Mouse (Mus musculus) liver, embryonic 13.5 days (tissue): ENCODE measurements around the gene Opn1sw. TPM values are rescaled to one million over a fixed set of nuclear protein-coding genes. Genes with fewer than 3 reads are reported as not detected.
"Not testable (repeated sequence)": the region's sequence is repeated elsewhere in the genome, so short reads cannot be mapped to it uniquely, and the experiment has no call there.

Experiments used
- ATAC-seq: fragments of 200-750 bp; cut with Nextera tagmentation; 2 replicates; pipeline ENCODE4 v1.8.0; 2017; ENCODE audit warnings: low read depth, mild to moderate bottlenecking, moderate number of reproducible peaks, moderate library complexity
- DNase-seq: peaks from one replicate; pipeline ENCODE4 v3.0.0; 2022
- H3K27ac ChIP-seq: fragments of 300-500 bp; sonication (generic); 2 replicates; pipeline ENCODE4 v1.5.1; 2015; ENCODE audit warnings: moderate library complexity, mild to moderate bottlenecking, inconsistent platforms
- H3K27me3 ChIP-seq: fragments of 300-500 bp; sonication (generic); 2 replicates; pipeline ENCODE4 v1.6.1; 2015; ENCODE audit warnings: mild to moderate bottlenecking, inconsistent platforms
- H3K36me3 ChIP-seq: fragments of 300-500 bp; sonication (generic); 2 replicates; pipeline ENCODE4 v1.6.1; 2015; ENCODE audit warnings: mild to moderate bottlenecking, inconsistent platforms
- H3K4me1 ChIP-seq: fragments of 300-500 bp; sonication (generic); replicated peaks from 2 replicates; pipeline ENCODE4 v1.6.1; 2015; ENCODE audit warnings: inconsistent platforms
- H3K4me2 ChIP-seq: fragments of 300-500 bp; sonication (generic); 2 replicates; pipeline ENCODE4 v1.6.1; 2015; ENCODE audit warnings: inconsistent platforms, mild to moderate bottlenecking, moderate library complexity
- H3K4me3 ChIP-seq: fragments of 300-500 bp; sonication (generic); replicated peaks from 2 replicates; pipeline ENCODE4 v1.5.1; 2015; ENCODE audit warnings: mild to moderate bottlenecking, inconsistent platforms
- H3K9ac ChIP-seq: fragments of 300-500 bp; sonication (generic); 2 replicates; pipeline ENCODE4 v1.6.1; 2015; ENCODE audit warnings: mild to moderate bottlenecking, inconsistent platforms
- H3K9me3 ChIP-seq: fragments of 300-500 bp; sonication (generic); replicated peaks from 2 replicates; pipeline ENCODE4 v1.6.1; 2016; ENCODE audit warnings: inconsistent platforms
- WGBS: fragments of 180-500 bp; shearing (Covaris S2); methylation state at CpG from one replicate; pipeline ENCODE4 v1.1.7; 2015; ENCODE audit not compliant: insufficient replicate concordance; 5-methylcytosine and 5-hydroxymethylcytosine counted together
- polyA plus RNA-seq: library from polyadenylated mRNA; unstranded; fragments of >200 nt; fragmentation: Nextera tagmentation; extraction: Ambion mirVana; gene quantifications from 2 replicates; pipeline ENCODE4 v1.2.1, GENCODE M21; 2015

The Opn1sw gene
- polyA plus RNA-seq, 1 experiment from 2014 or later = not detected

DNA sequence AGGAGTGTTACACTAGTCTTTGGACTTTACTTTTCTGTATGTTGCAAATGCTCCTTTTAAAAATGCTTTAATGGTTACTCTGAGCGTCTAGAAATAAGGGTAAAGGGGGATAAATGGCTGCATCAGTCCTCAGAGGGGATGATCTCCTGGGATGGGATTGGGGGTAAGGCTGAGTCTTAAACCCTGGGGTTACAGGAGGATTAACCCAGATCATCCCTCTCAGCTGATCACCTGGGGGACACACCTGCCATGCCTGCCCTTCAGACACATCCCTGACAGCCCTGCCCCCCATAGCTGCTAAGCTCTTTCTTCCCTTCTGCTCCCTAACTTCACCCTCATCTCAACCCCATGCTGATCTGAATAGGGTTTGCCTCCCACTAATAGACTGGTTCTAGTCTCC, 6.0 kb upstream of the Opn1sw start:
- 27% methylated on average over 1 of the region's 1 CpGs for WGBS
- H3K27ac ChIP-seq = no peak overlapping the region

DNA sequence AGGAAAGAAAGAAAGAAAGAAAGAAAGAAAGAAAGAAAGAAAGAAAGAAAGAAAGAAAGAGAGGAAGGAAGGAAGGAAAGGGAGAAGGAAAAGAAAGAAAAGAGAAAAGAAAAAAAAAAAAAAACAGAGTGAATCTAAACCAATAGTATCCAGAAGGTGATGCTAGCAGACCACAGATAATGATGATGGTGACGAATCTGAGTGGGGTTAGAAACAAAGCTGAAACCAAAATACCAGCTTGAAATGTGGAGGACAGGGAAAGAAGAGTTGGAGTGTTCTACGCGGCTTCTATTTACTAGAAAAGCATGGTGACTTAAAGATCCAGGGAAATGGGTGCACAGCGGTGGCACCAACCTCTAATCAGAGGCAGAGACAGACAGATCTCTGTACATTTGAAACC, 3.5 kb upstream of the Opn1sw start:
- H3K9me3 ChIP-seq = no peaks in the 10 kb centered on the region
- H3K4me1 ChIP-seq = peaks cover 25% of the 10 kb centered on the region
- 56% methylated on average over 4 of the region's 4 CpGs for WGBS
- H3K27me3 ChIP-seq = peaks cover 78% of the 10 kb centered on the region
- H3K4me2 ChIP-seq = no peak overlapping the region
- no peak overlapping the region for H3K9ac ChIP-seq
- ATAC-seq = no peak
- no peak for DNase-seq
- no peak overlapping the region for H3K27ac ChIP-seq
- no peaks in the 10 kb centered on the region for H3K36me3 ChIP-seq
- no peak overlapping the region for H3K4me3 ChIP-seq

More for the DNA sequence above, 6.0 kb upstream of the Opn1sw start:
- no peaks in the 10 kb centered on the region for H3K9me3 ChIP-seq
- no peak for DNase-seq
- H3K9ac ChIP-seq = no peak overlapping the region
- no peaks in the 10 kb centered on the region for H3K36me3 ChIP-seq
- ATAC-seq = no peak
- H3K27me3 ChIP-seq = peaks cover 90% of the 10 kb centered on the region
- no peak overlapping the region for H3K4me3 ChIP-seq
- no peak overlapping the region for H3K4me2 ChIP-seq
- H3K4me1 ChIP-seq = peaks cover 6% of the 10 kb centered on the region

DNA sequence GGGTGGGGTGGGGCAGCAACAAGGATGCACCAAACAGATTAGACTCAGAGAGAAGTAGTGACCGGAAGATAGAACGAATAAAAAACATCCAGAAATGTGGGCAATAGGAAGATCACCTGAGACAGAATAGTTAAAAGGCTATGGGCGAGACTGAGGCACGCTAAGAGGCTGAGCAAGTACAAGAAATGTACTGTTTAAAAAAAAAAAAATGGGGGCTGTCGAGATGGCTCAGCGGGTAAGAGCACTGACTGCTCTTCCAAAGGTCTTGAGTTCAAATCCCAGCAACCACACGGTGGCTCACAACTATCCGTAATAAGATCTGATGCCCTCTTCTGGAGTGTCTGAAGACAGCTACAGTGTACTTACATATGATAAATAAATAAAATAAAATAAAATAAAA, 3.0 kb upstream of the Opn1sw start:
- not testable (repeated sequence) for H3K36me3 ChIP-seq, H3K4me2 ChIP-seq, H3K27ac ChIP-seq, H3K9me3 ChIP-seq, ATAC-seq, H3K9ac ChIP-seq, DNase-seq, H3K4me3 ChIP-seq
- 43% methylated on average over 8 of the region's 8 CpGs for WGBS
- Histone ChIP-seq H3K27me3 (peaks cover 73% of the 10 kb centered on the region), H3K4me1 (peaks cover 20% of the 10 kb centered on the region)

DNA sequence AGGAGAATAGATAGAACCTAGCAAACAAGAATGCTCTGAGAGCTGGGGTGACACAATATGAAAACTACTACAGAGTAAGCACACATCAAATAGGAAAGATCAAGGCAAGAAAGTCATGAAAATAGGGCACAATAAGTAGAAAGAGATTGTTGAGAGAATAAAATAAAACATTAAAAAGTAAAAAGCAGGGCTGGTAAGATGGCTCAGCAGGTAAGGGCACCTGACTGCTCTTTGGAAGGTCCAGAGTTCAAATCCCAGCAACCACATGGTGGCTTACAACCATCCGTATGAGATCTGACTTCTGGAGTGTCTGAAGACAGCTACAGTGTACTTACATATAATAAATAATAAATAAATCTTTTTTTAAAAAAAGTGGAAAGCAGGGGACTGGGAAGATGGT, 2.2 kb upstream of the Opn1sw start:
- H3K4me2 ChIP-seq, H3K36me3 ChIP-seq, H3K27ac ChIP-seq, H3K9me3 ChIP-seq, H3K9ac ChIP-seq, ATAC-seq, H3K4me3 ChIP-seq, DNase-seq: not testable (repeated sequence)
- H3K27me3 ChIP-seq = peaks cover 65% of the 10 kb centered on the region
- 67% methylated on average over 1 of the region's 1 CpGs for WGBS
- peaks cover 20% of the 10 kb centered on the region for H3K4me1 ChIP-seq

DNA sequence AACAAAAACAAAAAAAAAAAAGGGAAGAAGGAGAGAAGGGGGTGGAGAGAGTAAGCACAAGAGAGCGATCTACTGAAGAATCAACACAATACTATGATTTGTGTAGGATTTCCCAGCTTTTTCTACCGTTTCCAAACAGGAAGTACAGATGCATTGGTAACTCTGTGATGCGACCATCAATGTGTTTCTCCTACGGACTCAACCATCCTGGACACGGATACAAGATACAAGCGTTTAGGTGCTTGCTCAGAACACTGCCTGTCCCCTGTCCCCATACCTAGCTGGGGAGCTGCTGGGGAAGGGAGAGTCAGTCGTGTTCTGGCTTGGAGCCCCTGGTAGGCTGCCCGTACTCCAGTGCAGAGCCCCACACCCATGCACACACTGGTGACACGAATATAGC, 1.2 kb upstream of the Opn1sw start:
- Histone ChIP-seq H3K4me3 (no peak overlapping the region), H3K9me3 (no peaks in the 10 kb centered on the region), H3K36me3 (no peaks in the 10 kb centered on the region), H3K27ac (no peak overlapping the region), H3K4me1 (peaks cover 23% of the 10 kb centered on the region), H3K27me3 (peaks cover 55% of the 10 kb centered on the region), H3K9ac (no peak overlapping the region), H3K4me2 (no peak overlapping the region)
- no peak for DNase-seq
- no peak for ATAC-seq
- WGBS = 37% methylated on average over 9 of the region's 9 CpGs

DNA sequence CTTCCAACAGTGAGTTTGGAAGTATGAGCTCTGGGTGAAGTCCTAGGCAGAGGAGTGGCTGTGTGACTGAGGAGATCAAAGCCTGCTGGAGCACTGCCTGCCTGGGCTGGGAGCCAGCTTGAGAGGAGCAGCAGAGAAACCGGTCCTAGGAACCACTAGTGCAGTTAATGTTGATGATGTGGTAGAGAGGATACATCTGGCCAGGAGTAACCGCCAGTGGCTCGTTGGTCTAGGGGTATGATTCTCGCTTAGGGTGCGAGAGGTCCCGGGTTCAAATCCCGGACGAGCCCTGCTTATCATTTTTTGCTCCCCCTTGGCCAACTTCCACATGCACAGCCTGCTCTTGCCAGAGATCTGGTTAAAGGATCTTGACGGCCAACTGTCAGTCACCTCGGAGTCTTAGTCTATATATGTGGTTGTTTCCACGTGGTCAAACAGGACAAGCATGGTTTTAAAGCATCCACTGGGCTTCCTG, 375 bp upstream of the Opn1sw start:
- Histone ChIP-seq H3K9me3 (no peaks in the 10 kb centered on the region), H3K4me3 (peak overlapping the region; percentile 47), H3K4me1 (peaks cover 29% of the 10 kb centered on the region), H3K27ac (no peak overlapping the region), H3K9ac (0 out of 2 replicates have a peak overlapping the region, but pooled peaks have one; percentile 37), H3K27me3 (peaks cover 47% of the 10 kb centered on the region), H3K36me3 (no peaks in the 10 kb centered on the region), H3K4me2 (peak overlapping the region; percentile 58)
- peak; percentile 72 for ATAC-seq
- peak; percentile 31 for DNase-seq
- 3% methylated on average over 11 of the region's 11 CpGs for WGBS

DNA sequence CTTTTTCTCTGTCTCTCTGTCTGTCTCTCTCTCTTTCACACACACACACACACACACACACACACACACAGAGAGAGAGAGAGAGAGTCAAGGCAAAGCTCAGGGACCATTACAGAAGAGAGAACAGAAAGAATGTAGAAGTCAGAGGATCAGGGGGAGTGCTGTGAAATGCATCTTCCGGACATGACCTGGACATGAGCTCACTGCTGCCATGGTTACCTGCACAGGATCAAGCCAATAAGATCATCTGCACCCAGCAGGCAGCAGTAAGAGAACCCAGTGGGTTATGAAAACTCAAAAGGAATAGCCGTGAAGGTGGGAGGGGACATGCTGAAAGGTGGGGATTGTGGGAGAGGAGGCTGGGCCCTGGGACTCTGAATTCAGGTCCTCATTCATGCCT, 5.8 kb downstream of the Opn1sw start:
- Histone ChIP-seq H3K9ac (no peak overlapping the region), H3K4me1 (peaks cover 12% of the 10 kb centered on the region), H3K4me2 (no peak overlapping the region), H3K9me3 (no peaks in the 10 kb centered on the region), H3K4me3 (no peak overlapping the region), H3K27me3 (0 out of 2 replicates have a peak, but pooled peaks cover 3% of the 10 kb centered on the region), H3K27ac (no peak overlapping the region), H3K36me3 (no peaks in the 10 kb centered on the region)
- WGBS = 52% methylated on average over 2 of the region's 2 CpGs
- DNase-seq (no peak), ATAC-seq (no peak)

DNA sequence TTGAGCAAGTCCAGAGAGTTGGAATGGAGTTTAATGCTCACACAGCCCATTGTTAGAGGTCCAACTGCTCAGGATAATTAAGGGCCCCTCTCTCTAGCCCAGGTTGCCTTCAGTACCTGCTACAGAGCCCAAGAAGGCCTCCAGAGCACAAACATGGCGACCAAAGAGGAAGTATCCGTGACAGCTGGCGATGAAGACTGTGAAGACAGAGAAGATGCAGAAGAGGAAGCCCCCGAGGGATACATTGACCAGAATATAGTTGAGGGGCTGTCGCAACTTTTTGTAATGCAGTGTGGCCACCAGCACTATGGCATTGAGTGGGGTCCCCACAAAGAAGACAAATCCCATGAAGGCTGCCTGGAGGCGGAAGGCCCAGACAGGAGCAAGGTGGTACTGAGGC, 8.3 kb downstream of the Opn1sw start:
- Histone ChIP-seq H3K27me3 (no peaks in the 10 kb centered on the region), H3K27ac (no peak overlapping the region), H3K4me1 (peaks cover 10% of the 10 kb centered on the region), H3K36me3 (peaks cover 24% of the 10 kb centered on the region), H3K9ac (no peak overlapping the region), H3K4me3 (no peak overlapping the region), H3K9me3 (no peaks in the 10 kb centered on the region), H3K4me2 (no peak overlapping the region)
- 44% methylated on average over 6 of the region's 6 CpGs for WGBS
- ATAC-seq (no peak), DNase-seq (no peak)

DNA sequence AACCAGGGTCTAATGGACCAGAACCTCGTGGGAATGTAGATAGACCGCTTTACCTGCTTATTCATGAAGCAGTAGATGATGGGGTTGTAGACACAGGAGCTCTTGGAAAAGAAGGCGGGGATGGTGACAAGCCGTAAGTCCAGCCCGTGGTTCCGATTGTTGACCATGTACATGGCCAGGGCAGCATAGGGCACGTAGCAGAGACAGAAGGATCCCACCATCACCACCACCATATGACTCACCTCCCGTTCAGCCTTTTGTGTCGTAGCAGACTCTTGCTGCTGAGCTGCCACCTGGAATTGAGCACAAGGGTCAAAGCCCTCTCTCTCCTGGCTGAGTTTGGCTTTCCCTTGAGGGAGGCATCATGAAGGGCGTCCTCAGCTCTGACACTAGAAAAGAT, 9.6 kb downstream of the Opn1sw start:
- Histone ChIP-seq H3K4me2 (no peak overlapping the region), H3K36me3 (peaks cover 36% of the 10 kb centered on the region), H3K9me3 (no peaks in the 10 kb centered on the region), H3K27ac (no peak overlapping the region), H3K9ac (no peak overlapping the region), H3K4me1 (peaks cover 1% of the 10 kb centered on the region), H3K4me3 (no peak overlapping the region), H3K27me3 (no peaks in the 10 kb centered on the region)
- ATAC-seq (no peak), DNase-seq (no peak)
- whole genome bisulfite sequencing = 76% methylated on average over 10 of the region's 10 CpGs

DNA sequence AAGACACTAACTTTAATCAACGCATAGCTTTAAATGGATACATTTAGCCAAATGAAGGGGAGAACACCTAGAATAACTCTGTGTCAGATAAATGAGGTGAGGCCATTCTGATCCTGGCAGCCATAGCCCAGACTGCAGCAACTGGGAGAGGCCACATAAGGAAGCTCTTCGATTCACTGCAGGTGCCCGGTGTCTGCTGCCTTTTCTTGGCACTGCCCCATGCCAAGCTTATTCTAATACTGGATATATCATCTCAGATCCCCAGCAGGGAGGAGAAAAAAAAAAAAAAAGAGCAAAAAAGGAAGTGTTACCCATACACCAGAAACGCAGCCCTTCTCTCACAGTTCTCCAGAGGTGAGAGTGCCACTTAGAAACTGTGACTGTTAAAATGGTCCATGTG, 10.9 kb downstream of the Opn1sw start:
- no peaks in the 10 kb centered on the region for H3K27me3 ChIP-seq
- no peak overlapping the region for H3K4me2 ChIP-seq
- WGBS = 74% methylated on average over 4 of the region's 4 CpGs
- H3K9ac ChIP-seq = no peak overlapping the region
- peaks cover 7% of the 10 kb centered on the region for H3K4me1 ChIP-seq
- DNase-seq = no peak
- ATAC-seq = no peak
- H3K9me3 ChIP-seq = no peaks in the 10 kb centered on the region
- no peak overlapping the region for H3K4me3 ChIP-seq
- H3K27ac ChIP-seq = no peak overlapping the region
- peaks cover 48% of the 10 kb centered on the region for H3K36me3 ChIP-seq

DNA sequence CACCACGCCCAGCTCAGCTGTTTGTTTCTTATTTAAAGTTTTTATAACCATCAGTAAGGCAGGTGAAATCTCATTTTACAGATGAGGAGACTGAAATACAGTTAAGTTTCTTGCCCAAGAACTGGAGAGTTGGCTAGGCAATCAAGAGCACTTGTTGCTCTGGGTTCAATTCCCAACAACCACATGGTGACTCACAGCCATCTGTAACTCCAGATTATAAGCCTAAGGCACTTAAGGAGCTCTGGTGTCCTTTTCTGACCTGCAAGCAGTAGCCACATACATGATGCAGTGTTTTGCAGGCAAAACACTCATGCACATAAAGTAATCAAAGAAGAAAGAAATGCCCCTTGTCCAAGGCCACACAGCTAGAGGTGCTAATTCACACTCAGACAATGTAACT, 23.0 kb downstream of the Opn1sw start:
- Histone ChIP-seq H3K27ac (no peak overlapping the region), H3K4me2 (no peak overlapping the region), H3K36me3 (peaks cover 51% of the 10 kb centered on the region), H3K9ac (no peak overlapping the region), H3K9me3 (no peaks in the 10 kb centered on the region), H3K4me3 (no peak overlapping the region), H3K27me3 (no peaks in the 10 kb centered on the region), H3K4me1 (no peaks in the 10 kb centered on the region)
- 81% methylated on average over 1 of the region's 1 CpGs for WGBS
- ATAC-seq (no peak), DNase-seq (no peak)

DNA sequence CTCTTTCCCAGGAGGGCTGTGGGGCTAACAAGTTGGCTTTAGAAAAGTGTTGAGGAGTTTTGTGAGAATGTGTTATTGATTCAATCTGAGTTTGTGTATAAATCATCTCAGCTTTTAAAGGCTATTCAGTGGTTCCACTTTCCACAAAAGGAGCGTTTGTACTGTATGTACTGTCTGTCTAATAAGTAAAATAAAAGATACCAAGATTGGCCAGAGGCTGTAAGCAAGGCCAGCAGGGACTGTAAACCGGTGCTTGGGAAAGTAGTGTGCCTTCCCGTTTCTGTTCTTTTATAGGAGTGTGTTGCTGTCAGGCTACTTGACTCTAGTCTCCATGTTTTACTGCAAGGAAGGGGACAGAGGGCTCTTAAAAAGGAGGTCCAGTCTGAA, 25.1 kb downstream of the Opn1sw start:
- Histone ChIP-seq H3K36me3 (peaks cover 53% of the 10 kb centered on the region), H3K27me3 (no peaks in the 10 kb centered on the region), H3K4me1 (no peaks in the 10 kb centered on the region), H3K9me3 (no peaks in the 10 kb centered on the region), H3K4me3 (no peak overlapping the region), H3K9ac (no peak overlapping the region), H3K27ac (no peak overlapping the region), H3K4me2 (no peak overlapping the region)
- DNase-seq (no peak), ATAC-seq (no peak)
- WGBS = 79% methylated on average over 3 of the region's 3 CpGs
